Mouse (Mus musculus) midbrain, postnatal 0 days (tissue): ENCODE measurements at regions not wholly inside any gene's neighbourhood (a gene's known extent, or its start where the extent isn't known, plus 50 kb on each side); places are given as distances from the start of the nearest gene placed in this dataset.
A peak's percentile ranks its signal among the peaks of the same experiment; 100 is the strongest.

Experiments
- ATAC-seq: fragments of 200-750 bp; cut with Nextera tagmentation; 2 replicates; pipeline ENCODE4 v1.8.0; 2017; ENCODE audit warnings: moderate number of reproducible peaks, mild to moderate bottlenecking, moderate TSS enrichment, moderate library complexity; ENCODE audit not compliant: low FRiP score
- DNase-seq: peaks from one replicate; pipeline ENCODE4 v3.0.0-alpha.2; 2015; ENCODE audit warnings: low spot score
- H3K27ac ChIP-seq: fragments of 300-500 bp; sonication (generic); 2 replicates; pipeline ENCODE4 v1.5.1; 2014; ENCODE audit warnings: low read depth, mild to moderate bottlenecking, low read length, mixed read lengths
- H3K27me3 ChIP-seq: fragments of 300-500 bp; sonication (generic); 2 replicates; pipeline ENCODE4 v1.6.1; 2014; ENCODE audit warnings: low read length, control low read depth, mixed read lengths; ENCODE audit not compliant: insufficient read depth
- H3K36me3 ChIP-seq: fragments of 300-500 bp; sonication (generic); 2 replicates; pipeline ENCODE4 v1.6.1; 2014; ENCODE audit warnings: low read length, control low read depth, mixed read lengths; ENCODE audit not compliant: insufficient read depth
- H3K4me1 ChIP-seq: fragments of 300-500 bp; sonication (generic); 2 replicates; pipeline ENCODE4 v1.6.1; 2014; ENCODE audit warnings: mild to moderate bottlenecking, control low read depth, antibody characterized with exemption, low read length, mixed read lengths; ENCODE audit not compliant: insufficient read depth
- H3K4me2 ChIP-seq: fragments of 300-500 bp; sonication (generic); 2 replicates; pipeline ENCODE4 v1.6.1; 2014; ENCODE audit warnings: low read depth, mild to moderate bottlenecking, low read length, mixed read lengths; ENCODE audit not compliant: poor library complexity, severe bottlenecking
- H3K4me3 ChIP-seq: fragments of 300-500 bp; sonication (generic); 2 replicates; pipeline ENCODE4 v1.5.1; 2014; ENCODE audit warnings: low read depth, mild to moderate bottlenecking, low read length, moderate library complexity
- H3K9ac ChIP-seq: fragments of 300-500 bp; sonication (generic); replicated peaks from 2 replicates; pipeline ENCODE4 v1.6.1; 2014; ENCODE audit warnings: mild to moderate bottlenecking, low read length, moderate library complexity, mixed read lengths; ENCODE audit not compliant: poor library complexity, severe bottlenecking
- H3K9me3 ChIP-seq: fragments of 300-500 bp; sonication (generic); 2 replicates; pipeline ENCODE4 v1.6.1; 2016; ENCODE audit warnings: low read length, control low read depth
- CTCF ChIP-seq: IDR thresholded peaks from 2 replicates; pipeline ENCODE4 v1.5.1; 2016; ENCODE audit warnings: antibody characterized with exemption, mild to moderate bottlenecking
- WGBS: fragments of 180-500 bp; shearing (Covaris S2); extraction: QIAGEN DNeasy Blood & Tissue Kit; methylation state at CpG from one replicate; pipeline ENCODE4 v1.1.7; 2014; 5-methylcytosine and 5-hydroxymethylcytosine counted together

- H3K36me3 ChIP-seq = no peaks in the 10 kb centered on the region
- H3K27ac ChIP-seq = no peak overlapping the region
- H3K9ac ChIP-seq = no peak overlapping the region
- H3K4me2 ChIP-seq = no peak overlapping the region
- WGBS = 74% methylated on average over 9 of the region's 9 CpGs
- H3K4me1 ChIP-seq = no peaks in the 10 kb centered on the region
- DNase-seq = peak; percentile 53
- peak; percentile 75 for TF ChIP-seq CTCF
- no peak for ATAC-seq
- H3K27me3 ChIP-seq = no peaks in the 10 kb centered on the region
- H3K4me3 ChIP-seq = no peak overlapping the region
- no peaks in the 10 kb centered on the region for H3K9me3 ChIP-seq
Observed at GRCm38 (mm10) chr2:103848923-103849700, 51.7 kb upstream of the Caprin1 start.

- no peak for TF ChIP-seq CTCF
- H3K4me2 ChIP-seq = no peak overlapping the region
- no peaks in the 10 kb centered on the region for H3K36me3 ChIP-seq
- H3K9me3 ChIP-seq = no peaks in the 10 kb centered on the region
- WGBS = 88% methylated on average over 9 of the region's 9 CpGs
- no peaks in the 10 kb centered on the region for H3K4me1 ChIP-seq
- H3K4me3 ChIP-seq = no peak overlapping the region
- H3K9ac ChIP-seq = no peak overlapping the region
- no peak for ATAC-seq
- H3K27ac ChIP-seq = no peak overlapping the region
- no peak for DNase-seq
- no peaks in the 10 kb centered on the region for H3K27me3 ChIP-seq
Observed at GRCm38 (mm10) chr2:103849766-103850530, 52.5 kb upstream of the Caprin1 start.

- H3K27me3 ChIP-seq = no peaks in the 10 kb centered on the region
- H3K9ac ChIP-seq = no peak overlapping the region
- no peaks in the 10 kb centered on the region for H3K4me1 ChIP-seq
- ATAC-seq = no peak
- H3K4me2 ChIP-seq = no peak overlapping the region
- H3K27ac ChIP-seq = no peak overlapping the region
- no peaks in the 10 kb centered on the region for H3K9me3 ChIP-seq
- no peak for TF ChIP-seq CTCF
- no peak overlapping the region for H3K4me3 ChIP-seq
- 85% methylated on average over 5 of the region's 5 CpGs for WGBS
- no peak for DNase-seq
- no peaks in the 10 kb centered on the region for H3K36me3 ChIP-seq
Observed at GRCm38 (mm10) chr2:103850531-103850816, 53.0 kb upstream of the Caprin1 start.

GRCm38 (mm10) chr2:103851171-103851570, 53.7 kb upstream of the Caprin1 start:
- no peaks in the 10 kb centered on the region for H3K36me3 ChIP-seq

GRCm38 (mm10) chr2:103861226-103861625, 63.8 kb upstream of the Caprin1 start:
- no peaks in the 10 kb centered on the region for H3K4me1 ChIP-seq
- no peak for ATAC-seq
- no peak for DNase-seq
- no peak overlapping the region for H3K4me3 ChIP-seq
- TF ChIP-seq CTCF = no peak
- H3K4me2 ChIP-seq = no peak overlapping the region
- no peaks in the 10 kb centered on the region for H3K9me3 ChIP-seq
- no peaks in the 10 kb centered on the region for H3K27me3 ChIP-seq
- 86% methylated on average over 8 of the region's 8 CpGs for WGBS
- H3K27ac ChIP-seq = no peak overlapping the region
- H3K36me3 ChIP-seq = no peaks in the 10 kb centered on the region
- H3K9ac ChIP-seq = no peak overlapping the region

More at GRCm38 (mm10) chr2:103851171-103851570, 53.7 kb upstream of the Caprin1 start:
- H3K9ac ChIP-seq = no peak overlapping the region
- H3K9me3 ChIP-seq = no peaks in the 10 kb centered on the region
- ATAC-seq (no peak), DNase-seq (no peak)
- no peak overlapping the region for H3K4me2 ChIP-seq
- no peak overlapping the region for H3K27ac ChIP-seq
- no peak for TF ChIP-seq CTCF
- H3K4me1 ChIP-seq = no peaks in the 10 kb centered on the region
- no peaks in the 10 kb centered on the region for H3K27me3 ChIP-seq
- H3K4me3 ChIP-seq = no peak overlapping the region
- 78% methylated on average over 3 of the region's 3 CpGs for WGBS

- Histone ChIP-seq H3K9ac (no peak overlapping the region), H3K4me3 (no peak overlapping the region), H3K27me3 (no peaks in the 10 kb centered on the region), H3K9me3 (no peaks in the 10 kb centered on the region), H3K4me1 (no peaks in the 10 kb centered on the region), H3K4me2 (no peak overlapping the region), H3K36me3 (no peaks in the 10 kb centered on the region), H3K27ac (no peak overlapping the region)
- ATAC-seq (no peak), DNase-seq (no peak)
- WGBS = 85% methylated on average over 2 of the region's 2 CpGs
- no peak for TF ChIP-seq CTCF
Observed at GRCm38 (mm10) chr2:103864254-103864653, 66.8 kb upstream of the Caprin1 start.
